Mouse (Mus musculus) cerebellum, adult 2 months (tissue): ENCODE data around the gene Dcpp2. TPM values are rescaled to one million over a fixed set of nuclear protein-coding genes. Genes with fewer than 3 reads are reported as not detected.
"Not testable (repeated sequence)": the region's sequence is repeated elsewhere in the genome, so short reads cannot be mapped to it uniquely, and the experiment has no call there.

Experiments used
- DNase-seq, 2 experiments: peaks; one replicate each; pipeline ENCODE4 v3.0.0; 2021
- H3K27ac ChIP-seq: fragments of 200-500 bp; 2 replicates; pipeline ENCODE4 v1.5.1; 2012; ENCODE audit warnings: low read length, control low read depth, inconsistent platforms; ENCODE audit not compliant: insufficient read depth
- H3K27me3 ChIP-seq: fragments of 200-500 bp; 2 replicates; pipeline ENCODE4 v1.6.1; 2012; ENCODE audit warnings: inconsistent platforms, mild to moderate bottlenecking, low read length, moderate library complexity; ENCODE audit not compliant: control insufficient read depth, insufficient read depth
- H3K4me1 ChIP-seq: fragments of 200-500 bp; 2 replicates; pipeline ENCODE4 v1.6.1; 2011; ENCODE audit warnings: low read length; ENCODE audit not compliant: control insufficient read depth, insufficient read depth
- H3K4me3 ChIP-seq: fragments of 200-500 bp; replicated peaks from 2 replicates; pipeline ENCODE3; 2011; ENCODE audit warnings: mild to moderate bottlenecking, low read depth, low read length, control low read depth; ENCODE audit not compliant: insufficient read depth
- CTCF ChIP-seq: fragments of 200-500 bp; IDR thresholded peaks from 2 replicates; pipeline ENCODE4 v1.5.1; 2011; ENCODE audit warnings: low read depth, mild to moderate bottlenecking, control low read depth, low read length, moderate library complexity, borderline replicate concordance; ENCODE audit not compliant: insufficient read depth
- POLR2A ChIP-seq: fragments of 200-500 bp; IDR thresholded peaks from 2 replicates; pipeline ENCODE4 v1.6.1; 2011; ENCODE audit warnings: low read length, control low read depth, borderline replicate concordance; ENCODE audit not compliant: insufficient read depth
- WGBS: fragments of 180-500 bp; shearing (Covaris S2); methylation state at CpG from one replicate; pipeline ENCODE4 v1.1.7; 2018; 5-methylcytosine and 5-hydroxymethylcytosine counted together
- polyA plus RNA-seq: library from polyadenylated mRNA; depleted of rRNA; stranded (reverse); fragments of >200 nt; gene quantifications from 2 replicates; pipeline ENCODE4 v1.2.3, GENCODE M21; 2012; rRNA removed

Gene Dcpp2
- not detected in 2 replicates for polyA plus RNA-seq

DNA sequence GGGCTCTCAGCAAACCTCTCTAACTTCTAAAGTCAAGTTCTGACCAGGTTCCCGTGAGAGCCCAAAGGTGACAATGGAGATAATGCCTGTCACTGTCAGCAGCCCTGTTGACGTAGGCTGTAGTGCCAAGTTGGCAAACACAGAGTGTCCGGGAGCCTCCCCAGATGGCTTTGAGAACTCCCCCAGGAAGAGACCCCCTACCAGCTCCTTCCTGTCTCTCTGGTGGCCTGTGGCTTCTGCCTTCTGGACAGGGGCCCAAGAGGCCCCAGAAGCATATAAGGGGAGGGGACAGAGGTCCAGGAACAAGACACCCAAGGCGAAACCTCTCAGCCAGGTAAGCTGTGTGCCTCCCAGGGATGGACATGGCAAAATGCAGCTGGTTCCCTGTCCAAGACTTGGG, at the start of gene Dcpp2, which contains the start of gene Dcpp1:
TSS of gene Dcpp2 (plus strand) at position 305 of the 400 bp plus-strand sequence.
TSS of gene Dcpp1 (plus strand) at position 301 of the 400 bp plus-strand sequence.
- not testable (repeated sequence) for H3K27ac ChIP-seq, H3K4me1 ChIP-seq, H3K4me3 ChIP-seq, H3K27me3 ChIP-seq, DNase-seq
- WGBS: 36% methylated on average over 4 of the region's 4 CpGs

DNA sequence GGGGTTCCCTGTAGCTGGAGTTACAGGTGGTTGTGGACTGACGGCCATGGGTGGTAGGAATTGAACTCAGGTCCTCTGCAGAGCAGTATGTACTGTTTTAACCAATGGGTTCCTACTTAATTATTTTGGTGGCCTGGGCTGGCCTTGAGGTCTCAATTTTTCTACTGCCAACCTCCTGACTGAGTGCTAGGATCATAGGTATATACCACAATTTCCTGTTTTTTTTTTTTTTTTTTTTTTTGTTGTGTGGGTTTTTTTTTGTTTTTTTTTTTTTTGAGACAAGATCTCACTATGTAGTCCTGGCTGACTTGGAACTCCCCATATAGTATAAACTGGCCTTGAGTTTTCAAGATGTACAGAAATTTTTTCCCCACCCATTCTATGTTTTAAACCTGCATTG, 49.5 kb upstream of the Dcpp2 start:
- DNase-seq: no peak
- H3K27ac ChIP-seq: no peak overlapping the region
- no peak overlapping the region for H3K4me3 ChIP-seq
- no peaks in the 10 kb centered on the region for H3K4me1 ChIP-seq
- TF ChIP-seq CTCF (no peak), POLR2A (no peak)
- no peaks in the 10 kb centered on the region for H3K27me3 ChIP-seq
- WGBS: 89% methylated on average over 1 of the region's 1 CpGs

DNA sequence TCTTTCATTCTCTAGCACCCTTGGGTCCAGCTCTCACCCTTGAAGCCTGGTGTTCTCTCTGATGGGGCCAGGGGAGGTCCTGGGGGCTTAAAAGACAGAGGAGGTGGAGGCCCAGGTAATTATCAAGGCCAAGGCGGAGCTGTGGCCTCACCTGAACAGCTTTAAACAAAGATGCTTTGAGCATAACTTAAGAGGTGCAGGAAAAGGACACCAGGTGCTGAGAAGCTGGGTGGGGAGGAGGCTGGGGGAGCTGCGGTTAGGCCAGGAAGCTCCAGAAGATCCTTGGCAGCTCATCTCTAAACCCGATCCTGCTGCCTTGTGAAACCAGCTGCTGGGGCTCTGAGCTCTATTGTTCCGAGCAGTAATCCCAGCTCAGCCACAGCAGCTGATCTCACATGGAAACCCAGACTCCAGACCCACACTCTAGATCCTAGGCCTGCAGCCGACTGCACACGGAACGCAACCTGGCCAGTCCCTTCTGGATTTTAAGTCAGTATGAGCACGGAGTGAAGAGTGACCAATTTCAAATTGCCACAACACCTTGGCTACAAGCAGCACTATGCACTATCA, 44.6 kb upstream of the Dcpp2 start, which contains the start of gene Prss33:
TSS of gene Prss33 (minus strand) at position 51 of the 570 bp plus-strand sequence.
- no peaks in the 10 kb centered on the region for H3K27me3 ChIP-seq
- WGBS: 77% methylated on average over 8 of the region's 8 CpGs
- DNase-seq: no peak
- no peak for TF ChIP-seq POLR2A
- no peak within 1 kb of the TSS for H3K27ac ChIP-seq
- H3K4me1 ChIP-seq: no peaks in the 10 kb centered on the region
- no peak within 1 kb of the TSS for H3K4me3 ChIP-seq

- Histone ChIP-seq H3K4me1 (no peaks in the 10 kb centered on the region), H3K4me3 (no peak overlapping the region), H3K27me3 (no peaks in the 10 kb centered on the region), H3K27ac (no peak overlapping the region)
- WGBS: 29% methylated on average over 4 of the region's 4 CpGs
- DNase-seq: peak; percentile 44 to 47
- TF ChIP-seq CTCF (peak; percentile 64), POLR2A (no peak)
Measured at GRCm38 (mm10) chr17:23841145-23841544, 39.5 kb upstream of the Dcpp2 start.

GRCm38 (mm10) chr17:23843141-23843811, 37.4 kb upstream of the Dcpp2 start:
- TF ChIP-seq POLR2A (no peak), CTCF (no peak)
- Histone ChIP-seq H3K27me3 (no peaks in the 10 kb centered on the region), H3K27ac (no peak overlapping the region), H3K4me3 (no peak overlapping the region), H3K4me1 (no peaks in the 10 kb centered on the region)
- 45% methylated on average over 23 of the region's 23 CpGs for WGBS
- no peak for DNase-seq

DNA sequence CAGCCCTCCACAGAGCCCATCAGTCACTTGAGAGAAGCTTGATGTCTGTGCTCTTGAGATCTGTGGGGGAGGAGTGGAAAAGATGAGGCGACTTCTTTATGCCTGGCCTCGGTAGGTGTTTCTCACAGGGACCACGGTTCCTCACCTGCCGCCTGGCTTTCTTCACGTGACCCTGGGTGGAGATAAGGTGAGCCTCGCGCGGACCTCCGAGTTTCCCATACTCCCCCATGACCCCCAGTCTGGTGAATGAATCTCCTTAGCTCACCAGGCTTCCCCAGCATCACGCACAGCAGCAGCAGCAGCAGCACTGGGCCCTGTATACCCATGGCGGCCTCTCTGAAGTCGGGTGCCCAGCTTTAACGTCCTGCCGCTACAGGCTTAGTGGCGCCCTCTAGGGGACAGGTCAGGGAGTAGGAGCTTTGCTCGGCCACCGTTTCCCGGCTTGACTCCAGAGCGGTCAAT, 36.8 kb upstream of the Dcpp2 start, which contains the start of the genes Prss32 and Prss41:
TSS of gene Prss32 (plus strand) at position 44 of the 462 bp plus-strand sequence.
TSS of gene Prss41 (minus strand) at position 361 of the 462 bp plus-strand sequence.
- TF ChIP-seq CTCF (peak; percentile 60; the same call in 1 of the 2 replicates), POLR2A (no peak)
- Histone ChIP-seq H3K4me3 (peak within 1 kb of the TSS; percentile 9), H3K27me3 (no peaks in the 10 kb centered on the region), H3K27ac (no peak within 1 kb of the TSS), H3K4me1 (no peaks in the 10 kb centered on the region)
- WGBS: 18% methylated on average over 19 of the region's 19 CpGs
- DNase-seq: peak; percentile 61 to 67

DNA sequence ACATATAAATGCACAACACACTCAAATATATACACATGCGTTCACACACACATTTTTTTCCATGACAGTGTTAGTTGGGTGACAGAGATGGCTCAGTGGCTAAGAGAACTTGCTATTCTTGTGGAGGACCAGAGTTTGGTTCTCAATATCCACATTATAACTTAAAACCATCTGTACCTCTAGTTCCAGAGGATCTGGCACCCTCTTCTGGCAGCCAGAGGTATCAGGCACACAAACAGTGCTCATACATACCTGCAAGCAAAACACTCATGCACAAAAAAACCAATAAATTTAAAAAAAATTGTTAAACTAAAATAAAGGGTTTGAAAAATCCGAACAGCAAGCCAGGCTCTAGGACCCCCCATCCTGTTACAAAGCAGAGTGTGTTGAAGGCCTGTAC, 30.7 kb upstream of the Dcpp2 start:
- no peak overlapping the region for H3K27ac ChIP-seq
- no peak for TF ChIP-seq CTCF
- no peak for TF ChIP-seq POLR2A
- 66% methylated on average over 2 of the region's 2 CpGs for whole genome bisulfite sequencing
- no peaks in the 10 kb centered on the region for H3K4me1 ChIP-seq
- no peaks in the 10 kb centered on the region for H3K27me3 ChIP-seq
- H3K4me3 ChIP-seq: no peak overlapping the region
- DNase-seq: no peak
